ENCODE assay signal across 8 mouse cellular contexts in the genomic region with DNA sequence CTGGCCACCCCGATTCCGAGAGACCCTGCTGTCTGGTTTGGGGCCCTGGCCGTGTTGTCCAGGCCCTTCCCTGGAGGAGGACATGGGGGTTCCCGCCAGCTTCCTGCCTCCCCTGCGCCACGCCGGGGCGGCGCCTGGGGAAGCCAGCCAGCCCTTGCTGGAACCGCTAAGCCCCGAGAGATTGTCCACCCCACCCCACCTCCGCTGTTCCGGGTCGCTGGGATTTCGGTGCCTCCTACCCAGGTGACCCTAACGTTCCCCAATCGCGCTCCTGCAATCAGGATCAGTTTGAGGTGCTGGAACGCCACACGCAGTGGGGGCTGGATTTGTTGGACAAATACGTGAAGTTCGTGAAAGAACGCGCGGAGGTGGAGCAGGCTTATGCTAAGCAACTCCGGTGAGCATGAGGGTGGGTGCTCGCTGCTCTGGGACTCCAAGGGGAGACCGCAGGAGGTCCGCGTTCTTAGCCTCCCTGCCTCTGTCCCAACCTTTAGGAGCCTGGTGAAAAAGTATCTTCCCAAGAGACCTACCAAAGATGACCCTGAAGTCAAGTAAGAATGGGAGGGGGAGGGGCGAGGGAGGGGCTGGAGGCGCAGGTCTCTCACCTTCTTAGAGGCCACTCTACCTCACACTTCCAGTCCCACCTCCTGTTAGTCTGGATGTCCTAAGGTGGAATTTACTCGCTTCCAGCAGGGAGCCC. TPM values are rescaled to one million over a fixed set of nuclear protein-coding genes. Genes with fewer than 3 reads are reported as not detected.
A peak's percentile ranks its signal among the peaks of the same experiment; 100 is the strongest.
DNase-seq lines count a peak whose midpoint lies in the region; TF ChIP-seq lines count a peak whose summit lies in the region.

No protein-coding gene starts in this region.

- peak overlapping the region; percentile 84 for H3K4me3 ChIP-seq in kidney, adult 2 months (ENCODE audit: insufficient read depth, low read depth, low read length)
- H3K4me3 ChIP-seq in lung, adult 2 months (replicated peaks; ENCODE audit: extremely low read depth, low read depth, low read length) = peak overlapping the region; percentile 94
- peak overlapping the region; percentile 93 for H3K4me3 ChIP-seq in small intestine, adult 2 months (ENCODE audit: low read depth, low read length)

- peak; percentile 36 to 52 for DNase-seq in left cerebral cortex, adult 18-20 months (ENCODE audit: low spot score in 2 of 2)
- no peak for DNase-seq in left cerebral cortex, adult 8-10 months (ENCODE audit: low spot score in 2 of 2)
- peak; percentile 28 for DNase-seq in embryo, embryonic 10.5 days (ENCODE audit: low spot score)
- peak; percentile 70 for DNase-seq in heart, adult 8-10 months (ENCODE audit: low spot score)
- peak; percentile 69 for DNase-seq in kidney, adult 2 months
- DNase-seq in lung, adult 2 months = peak; percentile 66
- DNase-seq in frontal cortex, postnatal 25 days (ENCODE audit: low spot score in 2 of 2) = no peak

- no peak for TF ChIP-seq CTCF in kidney, adult 2 months (conservative IDR thresholded peaks at IDR 0.05; ENCODE audit: insufficient read depth, insufficient read length, low read depth, low read length)
- TF ChIP-seq CTCF in lung, adult 2 months (IDR thresholded peaks at IDR 0.05; ENCODE audit: insufficient read depth, low read length) = no peak
- TF ChIP-seq CTCF in small intestine, adult 2 months (IDR thresholded peaks at IDR 0.05; ENCODE audit: extremely low read depth, insufficient read length, insufficient replicate concordance, low read depth, low read length) = no peak

- H3K27me3 ChIP-seq in kidney, adult 2 months (replicated peaks; ENCODE audit: control insufficient read depth, insufficient read depth, low read length) = no peaks in the 10 kb centered on the region
- H3K27me3 ChIP-seq in small intestine, adult 2 months (ENCODE audit: control insufficient read depth, insufficient read depth, low read length) = no peaks in the 10 kb centered on the region

- H3K36me3 ChIP-seq in kidney, adult 2 months (ENCODE audit: control insufficient read depth, insufficient read depth, low read length) = no peaks in the 10 kb centered on the region; the same call in 1 of the 2 replicates
- H3K36me3 ChIP-seq in small intestine, adult 2 months (ENCODE audit: control insufficient read depth, insufficient read depth, low read length) = peaks cover 21% of the 10 kb centered on the region

- peaks cover 10% of the 10 kb centered on the region; the same call in 1 of the 2 replicates for H3K4me1 ChIP-seq in kidney, adult 2 months (ENCODE audit: control insufficient read depth, insufficient read depth, low read length)
- H3K4me1 ChIP-seq in lung, adult 2 months (ENCODE audit: control insufficient read depth, insufficient read depth, low read length) = peaks cover 8% of the 10 kb centered on the region
- H3K4me1 ChIP-seq in small intestine, adult 2 months (ENCODE audit: control insufficient read depth, insufficient read depth, insufficient read length, low read length) = peaks cover 16% of the 10 kb centered on the region

- WGBS in kidney, adult 2 months = 3% methylated on average over 33 of the region's 33 CpGs
- 7% methylated on average over 33 of the region's 33 CpGs for WGBS in lung, adult 2 months
- WGBS in small intestine, adult 2 months = 9% methylated on average over 33 of the region's 33 CpGs

- TF ChIP-seq POLR2A in kidney, adult 2 months (IDR thresholded peaks at IDR 0.05; ENCODE audit: low read depth, low read length) = no peak
- peak; percentile 15; the same call in 1 of the 2 replicates for TF ChIP-seq POLR2A in lung, adult 2 months (IDR thresholded peaks at IDR 0.05; ENCODE audit: borderline replicate concordance, extremely low read depth, low read depth, low read length)
- TF ChIP-seq POLR2A in small intestine, adult 2 months (IDR thresholded peaks at IDR 0.05; ENCODE audit: low read depth, low read length) = no peak

- H3K27ac ChIP-seq in kidney, adult 2 months (ENCODE audit: insufficient read depth, low read depth, low read length) = peak overlapping the region; percentile 89; the same call in 1 of the 2 replicates
- H3K27ac ChIP-seq in small intestine, adult 2 months (ENCODE audit: insufficient read depth, low read depth, low read length) = peak overlapping the region; percentile 23

RNA-seq across cellular contexts. Expression of a gene that starts 1.4 kb away (rescaled TPM):
- 10 to 100 TPM in 1 of 2 experiments, 1 to 10 TPM in 1; 9.5 to 10.2 TPM for total RNA-seq in left cerebral cortex, adult 18-20 months (2021)
- 1 to 10 TPM; 6.9 to 9.1 (median 8.1) TPM for total RNA-seq in left cerebral cortex, adult 8-10 months (2022)
- 100 to 1,000 TPM; 117 to 154 (median 134) TPM for total RNA-seq in heart, adult 8-10 months (2022)
- 30.4 and 35.6 TPM in 2 replicates for polyA plus RNA-seq in kidney, adult 2 months (2012; rRNA removed)
- 43.0 and 50.7 TPM in 2 replicates for polyA plus RNA-seq in lung, adult 2 months (2012; rRNA removed)
- 11.0 and 30.3 TPM in 2 replicates for polyA plus RNA-seq in small intestine, adult 2 months (2012; rRNA removed)

RNA-seq across cellular contexts. Expression of a gene that starts 2.4 kb away (rescaled TPM):
- 10 to 100 TPM; 24.1 to 26.7 TPM for total RNA-seq in left cerebral cortex, adult 18-20 months (2021)
- 10 to 100 TPM; 26.5 to 27.8 (median 27.5) TPM for total RNA-seq in left cerebral cortex, adult 8-10 months (2022)
- total RNA-seq in heart, adult 8-10 months (2022) = 10 to 100 TPM; 29.1 to 35.0 (median 31.0) TPM
- polyA plus RNA-seq in kidney, adult 2 months (2012; rRNA removed) = 36.7 and 39.6 TPM in 2 replicates
- polyA plus RNA-seq in lung, adult 2 months (2012; rRNA removed) = 62.1 and 68.2 TPM in 2 replicates
- polyA plus RNA-seq in small intestine, adult 2 months (2012; rRNA removed) = 25.6 and 46.5 TPM in 2 replicates

RNA-seq across cellular contexts. Expression of a gene that starts 22.7 kb away (rescaled TPM):
- total RNA-seq in left cerebral cortex, adult 18-20 months (2021) = under 1 TPM in 1 of 2 experiments, not detected in 1; 0.84 TPM
- total RNA-seq in left cerebral cortex, adult 8-10 months (2022) = 1 to 10 TPM in 3 of 4 experiments, under 1 TPM in 1; 0.94 to 3.9 (median 1.3) TPM
- total RNA-seq in heart, adult 8-10 months (2022) = 100 to 1,000 TPM in 2 of 4 experiments, 10 to 100 TPM in 2; 65.8 to 155 (median 120) TPM
- polyA plus RNA-seq in kidney, adult 2 months (2012; rRNA removed) = 51.5 and 69.4 TPM in 2 replicates
- 254 and 275 TPM in 2 replicates for polyA plus RNA-seq in lung, adult 2 months (2012; rRNA removed)
- 17.9 and 40.9 TPM in 2 replicates for polyA plus RNA-seq in small intestine, adult 2 months (2012; rRNA removed)

RNA-seq across cellular contexts. Expression of a gene that starts 28.3 kb away (rescaled TPM):
- total RNA-seq in left cerebral cortex, adult 18-20 months (2021) = 1 to 10 TPM; 2.9 to 3.1 TPM
- total RNA-seq in left cerebral cortex, adult 8-10 months (2022) = 1 to 10 TPM; 2.9 to 9.2 (median 5.0) TPM
- 1 to 10 TPM; 1.1 to 1.9 (median 1.4) TPM for total RNA-seq in heart, adult 8-10 months (2022)
- polyA plus RNA-seq in kidney, adult 2 months (2012; rRNA removed) = 1.1 and 3.4 TPM in 2 replicates
- 8.2 and 12.3 TPM in 2 replicates for polyA plus RNA-seq in lung, adult 2 months (2012; rRNA removed)
- polyA plus RNA-seq in small intestine, adult 2 months (2012; rRNA removed) = 3.5 and 6.1 TPM in 2 replicates

RNA-seq across cellular contexts. Expression of a gene that starts 56.6 kb away (rescaled TPM):
- total RNA-seq in left cerebral cortex, adult 18-20 months (2021) = not detected
- total RNA-seq in left cerebral cortex, adult 8-10 months (2022) = not detected
- total RNA-seq in heart, adult 8-10 months (2022) = under 1 TPM in 1 of 4 experiments, not detected in 3; 0.20 TPM
- polyA plus RNA-seq in kidney, adult 2 months (2012; rRNA removed) = 0.35 and 0.44 TPM in 2 replicates
- polyA plus RNA-seq in lung, adult 2 months (2012; rRNA removed) = 1.8 and 1.9 TPM in 2 replicates
- polyA plus RNA-seq in small intestine, adult 2 months (2012; rRNA removed) = 0.79 and 0.98 TPM in 2 replicates

Comparison
In these comparisons a context has a peak if more than half of its experiments do, and no peak if none do; other contexts are left out.
1. DNase-seq: peak in left cerebral cortex, adult 18-20 months (2 of 2), embryo, embryonic 10.5 days (single experiment), heart, adult 8-10 months (single experiment), kidney, adult 2 months (single experiment) and lung, adult 2 months (single experiment); none in left cerebral cortex, adult 8-10 months (0 of 2) and frontal cortex, postnatal 25 days (0 of 2).
2. RNA of a gene that starts 1.4 kb away (total RNA-seq): 117 to 154 TPM in heart, adult 8-10 months; 9.5 to 10.2 TPM in left cerebral cortex, adult 18-20 months and 6.9 to 9.1 TPM in left cerebral cortex, adult 8-10 months; every median in the first group is over 10 times any median in the second.
3. RNA of a gene that starts 22.7 kb away (total RNA-seq): 65.8 to 155 TPM in heart, adult 8-10 months; 0.94 to 3.9 TPM in left cerebral cortex, adult 8-10 months and 0.84 TPM in left cerebral cortex, adult 18-20 months; every median in the first group is over 10 times any median in the second.
4. Peak in every context shown above with its lines, with median percentiles within 50 percentile points of each other: H3K4me3 ChIP-seq.